Mouse (Mus musculus) stomach, embryonic 15.5 days (tissue): Measurements from ENCODE around the gene Plekhg1. TPM values are rescaled to one million over a fixed set of nuclear protein-coding genes. Genes with fewer than 3 reads are reported as not detected.

Source experiments
- ATAC-seq: fragments of 200-750 bp; cut with Nextera tagmentation; 2 replicates; pipeline ENCODE4 v1.8.0; 2017; ENCODE audit warnings: low read depth, moderate number of reproducible peaks, moderate TSS enrichment; ENCODE audit not compliant: insufficient read depth, low FRiP score
- H3K27ac ChIP-seq: fragments of 300-500 bp; sonication (generic); 2 replicates; pipeline ENCODE4 v1.5.1; 2015; ENCODE audit warnings: mild to moderate bottlenecking, inconsistent platforms
- H3K27me3 ChIP-seq: fragments of 300-500 bp; sonication (generic); replicated peaks from 2 replicates; pipeline ENCODE4 v1.6.1; 2015; ENCODE audit warnings: inconsistent platforms
- H3K36me3 ChIP-seq: fragments of 300-500 bp; sonication (generic); 2 replicates; pipeline ENCODE4 v1.6.1; 2015; ENCODE audit warnings: inconsistent platforms
- H3K4me1 ChIP-seq: fragments of 300-500 bp; sonication (generic); 2 replicates; pipeline ENCODE4 v1.6.1; 2015; ENCODE audit warnings: inconsistent platforms
- H3K4me2 ChIP-seq: fragments of 300-500 bp; sonication (generic); 2 replicates; pipeline ENCODE4 v1.6.1; 2015; ENCODE audit warnings: mild to moderate bottlenecking, inconsistent platforms
- H3K4me3 ChIP-seq: fragments of 300-500 bp; sonication (generic); replicated peaks from 2 replicates; pipeline ENCODE4 v1.5.1; 2015; ENCODE audit warnings: inconsistent platforms
- H3K9ac ChIP-seq: fragments of 300-500 bp; sonication (generic); 2 replicates; pipeline ENCODE4 v1.6.1; 2015; ENCODE audit warnings: inconsistent platforms
- H3K9me3 ChIP-seq: fragments of 300-500 bp; sonication (generic); 2 replicates; pipeline ENCODE4 v1.6.1; 2016; ENCODE audit warnings: inconsistent platforms
- WGBS: fragments of 180-500 bp; shearing (Covaris S2); methylation state at CpG from one replicate; pipeline ENCODE4 v1.1.7; 2015; 5-methylcytosine and 5-hydroxymethylcytosine counted together
- polyA plus RNA-seq: library from polyadenylated mRNA; unstranded; fragments of >200 nt; fragmentation: Nextera tagmentation; extraction: Ambion mirVana; gene quantifications from 2 replicates; pipeline ENCODE4 v1.2.1, GENCODE M21; 2015

Gene Plekhg1
- polyA plus RNA-seq, 1 experiment from 2014 or later = 9.2 TPM

- no peak overlapping the region for H3K27ac ChIP-seq
- H3K9me3 ChIP-seq = no peaks in the 10 kb centered on the region
- peaks cover 3% of the 10 kb centered on the region; the same call in 1 of the 2 replicates for H3K4me1 ChIP-seq
- no peak overlapping the region for H3K4me3 ChIP-seq
- H3K36me3 ChIP-seq = no peaks in the 10 kb centered on the region
- H3K27me3 ChIP-seq = no peaks in the 10 kb centered on the region
- 80% methylated on average over 3 of the region's 3 CpGs for WGBS
- H3K9ac ChIP-seq = no peak overlapping the region
- no peak for ATAC-seq
- peak overlapping the region; percentile 91 for H3K4me2 ChIP-seq
These were observed 234.2 kb downstream of the Plekhg1 start for GRCm38 (mm10) chr10:3974380-3974779.

GRCm38 (mm10) chr10:3975898-3976622 lies 235.9 kb downstream of the Plekhg1 start:
- Histone ChIP-seq H3K4me1 (peaks cover 3% of the 10 kb centered on the region; the same call in 1 of the 2 replicates), H3K4me3 (no peak overlapping the region), H3K9me3 (no peaks in the 10 kb centered on the region), H3K9ac (no peak overlapping the region), H3K27me3 (no peaks in the 10 kb centered on the region), H3K4me2 (no peak overlapping the region), H3K36me3 (peaks cover 9% of the 10 kb centered on the region), H3K27ac (peak overlapping the region; percentile 36; the same call in 1 of the 2 replicates)
- WGBS = 46% methylated on average over 6 of the region's 6 CpGs
- ATAC-seq = no peak

DNA sequence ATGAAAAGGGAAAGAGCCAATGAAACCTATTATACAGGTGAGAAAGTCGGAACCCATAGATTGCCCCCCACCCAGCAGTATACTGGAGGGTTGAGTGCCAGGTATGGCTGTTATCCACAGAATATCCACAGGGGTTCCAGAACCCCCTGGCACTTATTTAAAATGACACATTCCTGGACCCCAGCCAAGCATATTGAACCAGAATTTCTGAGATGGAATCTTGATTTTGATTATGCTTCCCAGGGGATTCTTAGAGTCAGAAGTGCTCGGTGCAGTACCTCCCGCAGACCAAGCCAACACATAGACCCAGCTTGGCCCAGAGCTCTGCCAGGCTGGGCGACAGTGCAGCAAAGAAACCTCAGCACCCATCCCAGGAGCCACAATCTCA lies 236.5 kb downstream of the Plekhg1 start:
- Histone ChIP-seq H3K9ac (no peak overlapping the region), H3K4me2 (no peak overlapping the region), H3K36me3 (peaks cover 9% of the 10 kb centered on the region), H3K4me3 (no peak overlapping the region), H3K27me3 (no peaks in the 10 kb centered on the region), H3K9me3 (no peaks in the 10 kb centered on the region), H3K27ac (no peak overlapping the region), H3K4me1 (peaks cover 3% of the 10 kb centered on the region; the same call in 1 of the 2 replicates)
- WGBS = 67% methylated on average over 4 of the region's 4 CpGs
- ATAC-seq = no peak

GRCm38 (mm10) chr10:3978326-3978725 lies 238.2 kb downstream of the Plekhg1 start:
- no peak for ATAC-seq
- no peak overlapping the region for H3K4me3 ChIP-seq
- no peak overlapping the region for H3K9ac ChIP-seq
- 51% methylated on average over 3 of the region's 3 CpGs for WGBS
- no peaks in the 10 kb centered on the region for H3K9me3 ChIP-seq
- H3K4me1 ChIP-seq = peaks cover 3% of the 10 kb centered on the region; the same call in 1 of the 2 replicates
- H3K4me2 ChIP-seq = no peak overlapping the region
- H3K27me3 ChIP-seq = no peaks in the 10 kb centered on the region
- H3K36me3 ChIP-seq = peaks cover 9% of the 10 kb centered on the region
- no peak overlapping the region for H3K27ac ChIP-seq

GRCm38 (mm10) chr10:3978792-3979488 lies 238.8 kb downstream of the Plekhg1 start:
- no peak overlapping the region for H3K9ac ChIP-seq
- ATAC-seq = no peak
- no peak overlapping the region for H3K27ac ChIP-seq
- H3K4me2 ChIP-seq = no peak overlapping the region
- H3K27me3 ChIP-seq = no peaks in the 10 kb centered on the region
- WGBS = 85% methylated on average over 5 of the region's 5 CpGs
- peaks cover 3% of the 10 kb centered on the region; the same call in 1 of the 2 replicates for H3K4me1 ChIP-seq
- H3K9me3 ChIP-seq = no peaks in the 10 kb centered on the region
- no peak overlapping the region for H3K4me3 ChIP-seq
- peaks cover 9% of the 10 kb centered on the region for H3K36me3 ChIP-seq

- peaks cover 9% of the 10 kb centered on the region for H3K36me3 ChIP-seq
- no peak for ATAC-seq
- H3K9ac ChIP-seq = no peak overlapping the region
- H3K27ac ChIP-seq = no peak overlapping the region
- H3K9me3 ChIP-seq = no peaks in the 10 kb centered on the region
- H3K4me1 ChIP-seq = no peaks in the 10 kb centered on the region
- 81% methylated on average over 4 of the region's 4 CpGs for WGBS
- H3K4me3 ChIP-seq = no peak overlapping the region
- no peaks in the 10 kb centered on the region for H3K27me3 ChIP-seq
- H3K4me2 ChIP-seq = no peak overlapping the region
These were observed 240.1 kb downstream of the Plekhg1 start for GRCm38 (mm10) chr10:3980231-3980630.

- Histone ChIP-seq H3K36me3 (peaks cover 10% of the 10 kb centered on the region; the same call in 1 of the 2 replicates), H3K9ac (no peak overlapping the region), H3K9me3 (no peaks in the 10 kb centered on the region), H3K27ac (no peak overlapping the region), H3K4me3 (no peak overlapping the region), H3K27me3 (no peaks in the 10 kb centered on the region), H3K4me2 (no peak overlapping the region), H3K4me1 (no peaks in the 10 kb centered on the region)
- WGBS = 89% methylated on average over 6 of the region's 6 CpGs
- no peak for ATAC-seq
These were observed 250.2 kb downstream of the Plekhg1 start for GRCm38 (mm10) chr10:3990295-3990883.

DNA sequence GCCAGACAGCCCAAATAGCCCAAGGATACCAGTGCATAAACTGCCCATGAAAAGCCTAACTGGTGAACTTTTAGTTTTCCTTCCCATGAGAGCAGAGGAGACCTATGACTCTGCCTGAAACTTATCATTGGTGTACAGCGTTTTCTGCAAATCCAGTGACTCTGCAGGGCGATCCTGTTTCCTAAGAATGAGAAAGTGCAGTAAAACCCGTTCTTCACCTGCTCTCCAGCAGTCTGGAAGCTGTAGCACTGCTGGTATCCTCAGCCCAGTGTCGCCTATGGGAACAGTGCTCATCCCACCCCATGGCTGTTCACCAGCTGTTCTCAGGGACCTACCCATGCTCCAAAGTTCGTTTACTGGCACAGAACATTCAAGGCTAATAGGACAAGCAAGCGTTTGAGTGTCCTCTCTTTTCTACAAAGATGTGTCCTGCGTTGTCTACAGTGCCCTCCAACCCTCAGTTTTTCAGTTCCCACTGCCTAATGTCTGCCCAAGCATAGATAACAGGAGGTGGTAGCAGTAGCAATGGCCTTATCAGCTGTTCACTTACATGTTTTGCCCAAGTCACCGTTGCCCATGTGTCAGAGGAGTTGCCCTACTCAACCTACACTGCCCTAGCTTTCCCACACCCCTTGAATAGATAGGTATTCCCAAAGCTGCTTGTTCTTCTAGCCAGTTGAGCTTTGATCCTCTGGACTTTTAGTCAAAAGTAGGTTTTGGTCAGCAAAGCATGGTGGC lies 253.4 kb downstream of the Plekhg1 start:
- 85% methylated on average over 8 of the region's 8 CpGs for WGBS

DNA sequence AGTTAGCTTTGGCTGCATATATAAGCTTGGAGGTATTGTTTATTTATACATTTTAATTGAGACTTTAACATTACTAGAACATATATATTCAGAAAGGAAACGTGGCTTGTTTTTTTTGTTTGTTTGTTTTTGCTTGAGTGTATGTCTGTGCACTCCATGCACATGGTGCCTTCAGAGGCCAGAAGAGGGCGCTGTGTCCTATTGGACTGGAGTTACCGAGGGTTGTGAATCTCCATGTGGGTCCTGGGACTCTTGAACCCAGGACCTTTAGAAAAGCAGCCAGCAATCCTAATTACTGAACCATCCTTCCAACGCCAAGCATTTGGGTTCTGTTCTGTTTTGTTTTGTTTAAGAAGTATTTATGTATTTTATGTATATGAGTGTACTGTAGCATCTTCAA lies 255.1 kb downstream of the Plekhg1 start:
- peaks cover 13% of the 10 kb centered on the region; the same call in 1 of the 2 replicates for H3K36me3 ChIP-seq
- WGBS = 80% methylated on average over 4 of the region's 4 CpGs
- ATAC-seq = no peak

More for the DNA sequence above, 253.4 kb downstream of the Plekhg1 start:
- H3K27ac ChIP-seq = no peak overlapping the region
- H3K4me2 ChIP-seq = no peak overlapping the region
- no peaks in the 10 kb centered on the region for H3K27me3 ChIP-seq
- ATAC-seq = peak; percentile 93
- H3K9me3 ChIP-seq = no peaks in the 10 kb centered on the region
- H3K4me1 ChIP-seq = no peaks in the 10 kb centered on the region
- H3K36me3 ChIP-seq = peaks cover 13% of the 10 kb centered on the region; the same call in 1 of the 2 replicates
- no peak overlapping the region for H3K4me3 ChIP-seq
- no peak overlapping the region for H3K9ac ChIP-seq

GRCm38 (mm10) chr10:3996170-3996876 lies 256.2 kb downstream of the Plekhg1 start:
- 47% methylated on average over 15 of the region's 15 CpGs for WGBS
- H3K9ac ChIP-seq = no peak overlapping the region
- no peak overlapping the region for H3K4me3 ChIP-seq
- no peaks in the 10 kb centered on the region for H3K4me1 ChIP-seq
- H3K36me3 ChIP-seq = peaks cover 8% of the 10 kb centered on the region; the same call in 1 of the 2 replicates
- H3K27ac ChIP-seq = peak overlapping the region; percentile 44; the same call in 1 of the 2 replicates
- H3K9me3 ChIP-seq = no peaks in the 10 kb centered on the region
- H3K4me2 ChIP-seq = no peak overlapping the region
- ATAC-seq = peak; percentile 44; the same call in 1 of the 2 replicates
- H3K27me3 ChIP-seq = no peaks in the 10 kb centered on the region

More for the DNA sequence above, 255.1 kb downstream of the Plekhg1 start:
- Histone ChIP-seq H3K4me1 (no peaks in the 10 kb centered on the region), H3K4me3 (no peak overlapping the region), H3K9ac (no peak overlapping the region), H3K27ac (no peak overlapping the region), H3K9me3 (no peaks in the 10 kb centered on the region), H3K4me2 (no peak overlapping the region), H3K27me3 (no peaks in the 10 kb centered on the region)

GRCm38 (mm10) chr10:3997851-3998426 lies 257.8 kb downstream of the Plekhg1 start:
- H3K4me3 ChIP-seq = no peak overlapping the region
- 0 out of 2 replicates have a peak, but pooled peaks cover 6% of the 10 kb centered on the region for H3K36me3 ChIP-seq
- H3K27ac ChIP-seq = no peak overlapping the region
- H3K9ac ChIP-seq = no peak overlapping the region
- ATAC-seq = no peak
- no peaks in the 10 kb centered on the region for H3K9me3 ChIP-seq
- no peaks in the 10 kb centered on the region for H3K27me3 ChIP-seq
- H3K4me2 ChIP-seq = no peak overlapping the region
- H3K4me1 ChIP-seq = no peaks in the 10 kb centered on the region
- WGBS = 68% methylated on average over 7 of the region's 7 CpGs
